Mouse (Mus musculus): Measurements from ENCODE around the gene Rsl1d1. TPM values are rescaled to one million over a fixed set of nuclear protein-coding genes. Genes with fewer than 3 reads are reported as not detected.
"Not testable (repeated sequence)": the region's sequence is repeated elsewhere in the genome, so short reads cannot be mapped to it uniquely, and the experiment has no call there.

Gene Rsl1d1
- total RNA-seq, 2 experiments from 2014 or later, result 51.8 to 53.2 TPM

GRCm38 (mm10) chr16:11171679-11172078 lies 31.5 kb downstream of the Rsl1d1 start:
- intact Hi-C loops (cut with DNase I), result no loop called here
- DNase-seq (ENCODE audit: low spot score in 2 of 2), result no peak

- DNase-seq (ENCODE audit: low spot score in 2 of 2), result peak; percentile 25 to 79
- intact Hi-C loops (cut with DNase I), result no loop called here
These were observed 36.7 kb downstream of the Rsl1d1 start for GRCm38 (mm10) chr16:11166431-11166830.

GRCm38 (mm10) chr16:11164695-11165255 lies 38.4 kb downstream of the Rsl1d1 start:
- no peak for DNase-seq (ENCODE audit: low spot score in 2 of 2)
- intact Hi-C loops (cut with DNase I), result no loop called here

GRCm38 (mm10) chr16:11157721-11158120 lies 45.4 kb downstream of the Rsl1d1 start:
- DNase-seq (ENCODE audit: low spot score in 2 of 2); intact Hi-C loops (cut with DNase I): not testable (repeated sequence)

- intact Hi-C loops (cut with DNase I), result no loop called here
- no peak for DNase-seq (ENCODE audit: low spot score in 2 of 2)
These were observed 48.6 kb downstream of the Rsl1d1 start for GRCm38 (mm10) chr16:11154500-11154899.

- DNase-seq (ENCODE audit: low spot score in 2 of 2), result peak; percentile 100
- intact Hi-C loops (cut with DNase I), result loop anchor here (10.0 kb wide), 1 partner anchor 271 kb away; no protein-coding TSS in a partner anchor
These were observed 59.2 kb downstream of the Rsl1d1 start for GRCm38 (mm10) chr16:11143706-11144483.

Small RNA genes within 50 kb of the gene (microRNA-seq; reads per million reads assigned to microRNA genes)
- gene Gm23935, result 12.4 to 19.8 reads per million in 2 experiments

Other genes with a start within 250 kb of the Rsl1d1 start
- 100 to 1,000 TPM; 165 to 179 TPM for gene Snn, start 142.4 kb downstream of the Rsl1d1 start, total RNA-seq (2021)
- gene Litaf, start 137.2 kb downstream of the Rsl1d1 start, total RNA-seq (2021), result 10 to 100 TPM in 1 of 2 experiments, 1 to 10 TPM in 1; 8.7 to 13.0 TPM
- gene Txndc11, start 68.7 kb downstream of the Rsl1d1 start, total RNA-seq (2021), result 10 to 100 TPM; 33.3 to 33.9 TPM
- gene Zc3h7a, start 26.9 kb downstream of the Rsl1d1 start, total RNA-seq (2021), result 10 to 100 TPM; 47.8 to 70.3 TPM
- 10 to 100 TPM; 84.4 to 88.1 TPM for gene Gspt1, start 51.0 kb upstream of the Rsl1d1 start, total RNA-seq (2021)
- gene Tnfrsf17, start 110.5 kb upstream of the Rsl1d1 start, total RNA-seq (2021), result not detected
- 10 to 100 TPM; 19.4 to 24.4 TPM for gene Snx29, start 119.6 kb upstream of the Rsl1d1 start, total RNA-seq (2021)